Mouse (Mus musculus): ENCODE measurements around the gene Sugp2.

Gene Sugp2

GRCm38 (mm10) chr8:70283136-70284077, 49.4 kb downstream of the Sugp2 start:
- peak; percentile 64 for DNase-seq (ENCODE audit: low spot score)

- DNase-seq (ENCODE audit: low spot score) = no peak
These were observed 50.4 kb downstream of the Sugp2 start for GRCm38 (mm10) chr8:70284421-70284820.

GRCm38 (mm10) chr8:70285304-70285703, 51.3 kb downstream of the Sugp2 start:
- no peak for DNase-seq (ENCODE audit: low spot score)

- peak; percentile 61 for DNase-seq (ENCODE audit: low spot score)
These were observed 52.7 kb downstream of the Sugp2 start for GRCm38 (mm10) chr8:70286737-70287136.

GRCm38 (mm10) chr8:70293988-70294405, 60.0 kb downstream of the Sugp2 start:
- DNase-seq (ENCODE audit: low spot score) = no peak

- DNase-seq (ENCODE audit: low spot score) = no peak
These were observed 66.9 kb downstream of the Sugp2 start for GRCm38 (mm10) chr8:70300881-70301280.

GRCm38 (mm10) chr8:70302358-70302890, 68.4 kb downstream of the Sugp2 start, which contains the start of the genes Ddx49 and Cope:
Gene Ddx49, minus strand, starts transcription at chr8:70302489.
Gene Cope, plus strand, starts transcription at chr8:70302518.
- peak; percentile 93 for DNase-seq (ENCODE audit: low spot score)

GRCm38 (mm10) chr8:70302901-70303300, 68.9 kb downstream of the Sugp2 start:
- DNase-seq (ENCODE audit: low spot score) = no peak

- DNase-seq (ENCODE audit: low spot score) = peak; percentile 67
These were observed 75.3 kb downstream of the Sugp2 start for GRCm38 (mm10) chr8:70309311-70309710.

GRCm38 (mm10) chr8:70313399-70313798, 79.4 kb downstream of the Sugp2 start:
- DNase-seq (ENCODE audit: low spot score) = no peak

GRCm38 (mm10) chr8:70315624-70316510, 81.8 kb downstream of the Sugp2 start, which contains the start of gene Cers1:
Gene Cers1, plus strand, starts transcription at chr8:70315775.
- DNase-seq (ENCODE audit: low spot score) = peak; percentile 82

- peak; percentile 77 for DNase-seq (ENCODE audit: low spot score)
These were observed 82.8 kb downstream of the Sugp2 start for GRCm38 (mm10) chr8:70316511-70317504.

GRCm38 (mm10) chr8:70317872-70318271, 83.8 kb downstream of the Sugp2 start:
- DNase-seq (ENCODE audit: low spot score) = no peak

- no peak for DNase-seq (ENCODE audit: low spot score)
These were observed 89.7 kb downstream of the Sugp2 start for GRCm38 (mm10) chr8:70323716-70324115.

- DNase-seq (ENCODE audit: low spot score) = no peak
These were observed 93.5 kb downstream of the Sugp2 start for GRCm38 (mm10) chr8:70327512-70327911.

GRCm38 (mm10) chr8:70329124-70329834, 95.3 kb downstream of the Sugp2 start, which contains the start of gene Gdf1:
Gene Gdf1, plus strand, starts transcription at chr8:70329817.
- DNase-seq (ENCODE audit: low spot score) = no peak
